Mouse (Mus musculus) cortical plate, adult 2 months (tissue): ENCODE results near the gene Parp4.

ENCODE experiments used
- CTCF ChIP-seq: fragments of 200-500 bp; IDR thresholded peaks from 2 replicates; pipeline ENCODE4 v1.5.1; 2011; ENCODE audit warnings: mild to moderate bottlenecking, control low read depth, low read length; ENCODE audit not compliant: insufficient read depth; ENCODE audit errors: extremely low read depth
- POLR2A ChIP-seq: fragments of 200-500 bp; IDR thresholded peaks from 2 replicates; pipeline ENCODE4 v1.6.1; 2011; ENCODE audit warnings: mild to moderate bottlenecking, low read length, control low read depth; ENCODE audit not compliant: insufficient read depth; ENCODE audit errors: extremely low read depth

DNA sequence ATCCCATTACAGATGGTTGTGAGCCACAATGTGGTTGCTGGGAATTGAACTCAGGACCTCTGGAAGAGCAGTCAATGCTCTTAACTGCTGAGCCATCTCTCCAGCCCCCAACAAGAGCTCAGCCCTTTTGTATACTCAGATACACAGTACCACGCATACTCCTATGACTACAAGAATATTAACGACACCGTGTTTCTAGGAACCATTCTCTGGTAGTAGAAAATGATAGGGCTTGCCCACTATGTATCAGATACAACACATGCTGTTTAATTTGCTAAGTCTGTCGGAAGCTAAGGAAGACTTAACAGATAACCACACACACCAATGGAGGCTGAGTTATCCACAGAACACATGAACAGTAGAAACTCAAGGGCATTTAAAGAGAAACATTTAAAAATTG is 127.2 kb downstream of the Parp4 start:
- no peak for TF ChIP-seq POLR2A
- no peak for TF ChIP-seq CTCF
